8 mouse cellular contexts compared by ENCODE assay signal in genomic region chr2:93956331-93956801, GRCm38 (mm10). TPM values are rescaled to one million over a fixed set of nuclear protein-coding genes. Genes with fewer than 3 reads are reported as not detected.
DNase-seq lines count a peak whose midpoint lies in the region; ATAC-seq and TF ChIP-seq lines count a peak whose summit lies in the region.

No protein-coding gene starts in this region.

- 0 out of 2 replicates have a peak, but pooled peaks cover 4% of the 10 kb centered on the region for H3K4me1 ChIP-seq in forebrain, postnatal 0 days (ENCODE audit: insufficient read depth)
- H3K4me1 ChIP-seq in lung, embryonic 14.5 days (ENCODE audit: insufficient read depth), result no peaks in the 10 kb centered on the region

- H3K9ac ChIP-seq in forebrain, postnatal 0 days, result peak overlapping the region; percentile 85
- H3K9ac ChIP-seq in lung, embryonic 14.5 days, result peak overlapping the region; percentile 69

- H3K9me3 ChIP-seq in forebrain, postnatal 0 days (ENCODE audit: low read length), result no peaks in the 10 kb centered on the region
- no peaks in the 10 kb centered on the region for H3K9me3 ChIP-seq in lung, embryonic 14.5 days (ENCODE audit: low read depth, low read length)

- intact Hi-C loops in heart, postnatal 36 days (cut with DNase I), result loop anchor here (2.0 to 5.0 kb wide), 3 partner anchors 44 to 82 kb away; no protein-coding TSS in a partner anchor

- TF ChIP-seq CTCF in forebrain, postnatal 0 days (IDR thresholded peaks at IDR 0.05; ENCODE audit: low read depth), result no peak
- no peak for TF ChIP-seq CTCF in lung, embryonic 14.5 days (IDR thresholded peaks at IDR 0.05; ENCODE audit: low read depth)

- H3K4me3 ChIP-seq in forebrain, postnatal 0 days (ENCODE audit: low read depth, low read length), result peak overlapping the region; percentile 77
- peak overlapping the region; percentile 68 for H3K4me3 ChIP-seq in lung, embryonic 14.5 days (ENCODE audit: low read depth, low read length)

- under 1% methylated on average over 43 of the region's 44 CpGs for WGBS in forebrain, postnatal 0 days
- 0% methylated on average over 44 of the region's 44 CpGs for WGBS in lung, embryonic 14.5 days

- H3K27me3 ChIP-seq in forebrain, postnatal 0 days (ENCODE audit: insufficient read depth, low read length), result no peaks in the 10 kb centered on the region
- peaks cover 32% of the 10 kb centered on the region for H3K27me3 ChIP-seq in lung, embryonic 14.5 days (ENCODE audit: insufficient read depth, low read length)

- H3K36me3 ChIP-seq in forebrain, postnatal 0 days (ENCODE audit: insufficient read depth), result no peaks in the 10 kb centered on the region
- H3K36me3 ChIP-seq in lung, embryonic 14.5 days (ENCODE audit: insufficient read depth), result no peaks in the 10 kb centered on the region

- DNase-seq in Muller cell, postnatal 12 days (ENCODE audit: inconsistent ontology term), result peak; percentile 65
- peak; percentile 64 to 74 for DNase-seq in cerebellum, adult 18-20 months
- peak; percentile 75 for DNase-seq in forebrain, postnatal 0 days
- peak; percentile 50 to 67 for DNase-seq in heart, postnatal 36 days
- DNase-seq in layer of hippocampus, adult 18-20 months (ENCODE audit: low spot score in 2 of 2), result peak; percentile 54 to 72
- DNase-seq in lung, embryonic 14.5 days, result peak; percentile 80
- DNase-seq in ovary, postnatal 10 days (ENCODE audit: low spot score), result peak; percentile 54
- DNase-seq in spleen, postnatal 14 days (ENCODE audit: low spot score in 2 of 2), result no peak

- ATAC-seq in forebrain, postnatal 0 days, result peak; percentile 42
- ATAC-seq in lung, embryonic 14.5 days (ENCODE audit: insufficient read depth), result peak; percentile 68

- H3K27ac ChIP-seq in forebrain, postnatal 0 days (ENCODE audit: low read depth, low read length), result peak overlapping the region; percentile 95
- peak overlapping the region; percentile 80 for H3K27ac ChIP-seq in lung, embryonic 14.5 days (ENCODE audit: low read depth)

- H3K4me2 ChIP-seq in forebrain, postnatal 0 days (ENCODE audit: low read depth), result peak overlapping the region; percentile 88
- H3K4me2 ChIP-seq in lung, embryonic 14.5 days, result peak overlapping the region; percentile 82

RNA-seq across cellular contexts. Expression of gene Gm13889, which starts 0.6 kb away (rescaled TPM):
- 47.5 and 72.6 TPM in 2 replicates for total RNA-seq in forebrain, postnatal 0 days (2014; rRNA removed)
- 29.3 and 34.2 TPM in 2 replicates for polyA plus RNA-seq in forebrain, postnatal 0 days (2015; fragmentation: Nextera tagmentation; extraction: Ambion mirVana)
- 1 to 10 TPM; 8.4 to 9.7 TPM for total RNA-seq in heart, postnatal 36 days (2021)
- 10 to 100 TPM; 54.8 to 57.3 TPM for total RNA-seq in layer of hippocampus, adult 18-20 months (2021)
- 40.7 and 45.3 TPM in 2 replicates for polyA plus RNA-seq in lung, embryonic 14.5 days (2014; fragmentation: Nextera tagmentation; extraction: Ambion mirVana)

RNA-seq across cellular contexts. Expression of gene Gm27027, which starts 39.8 kb away (rescaled TPM):
- total RNA-seq in forebrain, postnatal 0 days (2014; rRNA removed), result not detected in 2 replicates
- not detected in 2 replicates for polyA plus RNA-seq in forebrain, postnatal 0 days (2015; fragmentation: Nextera tagmentation; extraction: Ambion mirVana)
- total RNA-seq in heart, postnatal 36 days (2021), result not detected
- not detected for total RNA-seq in layer of hippocampus, adult 18-20 months (2021)
- polyA plus RNA-seq in lung, embryonic 14.5 days (2014; fragmentation: Nextera tagmentation; extraction: Ambion mirVana), result not detected in 2 replicates

RNA-seq across cellular contexts. Expression of gene Alkbh3, which starts 54.2 kb away (rescaled TPM):
- total RNA-seq in forebrain, postnatal 0 days (2014; rRNA removed), result 36.2 and 53.1 TPM in 2 replicates
- 46.9 and 47.3 TPM in 2 replicates for polyA plus RNA-seq in forebrain, postnatal 0 days (2015; fragmentation: Nextera tagmentation; extraction: Ambion mirVana)
- 10 to 100 TPM; 54.1 to 56.6 TPM for total RNA-seq in heart, postnatal 36 days (2021)
- 10 to 100 TPM; 21.0 to 22.4 TPM for total RNA-seq in layer of hippocampus, adult 18-20 months (2021)
- polyA plus RNA-seq in lung, embryonic 14.5 days (2014; fragmentation: Nextera tagmentation; extraction: Ambion mirVana), result 69.3 and 74.9 TPM in 2 replicates

Comparison
In these comparisons a context has a peak if more than half of its experiments do, and no peak if none do; other contexts are left out.
1. DNase-seq: peak in Muller cell, postnatal 12 days (single experiment), cerebellum, adult 18-20 months (2 of 2), forebrain, postnatal 0 days (single experiment), heart, postnatal 36 days (2 of 2), layer of hippocampus, adult 18-20 months (2 of 2), lung, embryonic 14.5 days (single experiment) and ovary, postnatal 10 days (single experiment); none in spleen, postnatal 14 days (0 of 2).